Mouse (Mus musculus) large intestine, adult 2 months (tissue): ENCODE data around the gene C330021F23Rik. TPM values are rescaled to one million over a fixed set of nuclear protein-coding genes. Genes with fewer than 3 reads are reported as not detected.
A peak's percentile ranks its signal among the peaks of the same experiment; 100 is the strongest.

ENCODE experiments used
- DNase-seq: peaks from one replicate; pipeline ENCODE4 v3.0.0-alpha.2; 2012; ENCODE audit warnings: low read depth, low spot score
- WGBS: fragments of 180-500 bp; shearing (Covaris S2); methylation state at CpG from one replicate; pipeline ENCODE4 v1.1.7; 2018; 5-methylcytosine and 5-hydroxymethylcytosine counted together
- polyA plus RNA-seq: library from polyadenylated mRNA; depleted of rRNA; stranded (reverse); fragments of >200 nt; gene quantifications from 2 replicates; pipeline ENCODE4 v1.2.3, GENCODE M21; 2012

The C330021F23Rik gene
- polyA plus RNA-seq, 1 experiment = 4.0 TPM

- DNase-seq = no peak
- 90% methylated on average over 2 of the region's 2 CpGs for WGBS
These were observed 18.7 kb downstream of the C330021F23Rik start for GRCm38 (mm10) chr8:3586452-3586851.

DNA sequence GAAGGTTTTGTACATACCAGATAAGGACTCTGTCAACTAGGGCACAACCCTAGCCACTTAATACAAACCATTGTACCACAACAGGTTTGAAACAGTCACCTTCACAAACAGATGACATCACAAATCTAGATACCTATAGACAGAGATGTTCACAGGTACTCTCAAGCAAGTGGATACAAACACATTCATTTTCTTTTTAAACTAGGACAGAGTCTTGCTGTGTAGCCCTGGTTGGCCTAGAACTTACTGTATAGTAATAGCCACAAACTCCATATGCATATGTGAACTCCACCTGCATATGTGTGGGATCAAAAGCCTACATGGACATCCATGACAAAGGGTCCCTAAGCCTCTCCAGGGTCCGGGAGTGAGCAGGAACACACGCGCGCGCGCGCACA is 19.2 kb downstream of the C330021F23Rik start, which contains the start of gene Camsap3:
Camsap3 (plus strand) TSS at position 301 of the 398 bp plus-strand sequence.
- DNase-seq = no peak

GRCm38 (mm10) chr8:3587391-3588257 is 19.8 kb downstream of the C330021F23Rik start:
- DNase-seq = no peak
- 2% methylated on average over 77 of the region's 77 CpGs for WGBS

More for the DNA sequence above, 19.2 kb downstream of the C330021F23Rik start, which contains the start of gene Camsap3:
- WGBS = 8% methylated on average over 7 of the region's 7 CpGs

DNA sequence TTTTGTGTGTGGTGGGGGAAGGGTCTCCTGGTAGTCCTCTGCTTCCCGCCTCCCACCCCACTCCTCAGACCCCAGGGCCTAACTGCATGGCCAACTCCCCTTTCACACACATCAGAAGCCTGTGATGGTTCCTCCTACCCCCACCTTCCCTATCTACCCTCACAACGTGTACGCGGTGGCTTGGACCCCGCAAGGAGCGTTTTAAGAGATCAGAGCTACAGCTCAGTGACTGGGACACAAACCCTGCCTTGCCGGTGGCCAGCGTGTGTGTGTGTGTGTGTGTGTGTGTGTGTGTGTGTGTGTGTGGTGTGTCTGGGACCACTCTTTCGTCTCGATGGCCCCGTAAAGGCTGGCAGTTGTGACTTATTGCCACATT is 20.5 kb downstream of the C330021F23Rik start:
- WGBS = 4% methylated on average over 11 of the region's 11 CpGs
- DNase-seq = no peak

DNA sequence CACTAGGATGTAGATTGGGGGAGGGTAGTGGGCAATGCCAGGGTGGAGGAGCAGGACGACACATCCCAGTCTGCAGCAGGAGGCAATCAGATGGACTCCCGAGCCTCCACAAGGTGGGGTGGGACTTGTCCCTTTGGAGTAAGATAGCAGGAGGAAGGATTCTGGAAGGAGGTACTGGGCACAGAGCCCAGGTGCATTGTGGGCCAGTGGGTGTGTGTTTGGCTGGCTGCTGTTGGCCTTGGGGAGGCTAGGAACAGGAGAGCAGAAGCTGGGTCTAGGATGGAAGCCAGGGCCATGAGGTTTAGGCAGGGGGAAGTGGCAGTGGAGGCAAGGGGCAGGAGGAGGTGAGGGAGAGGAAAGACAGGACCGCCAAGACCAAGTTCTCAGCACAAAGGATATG is 25.7 kb downstream of the C330021F23Rik start:
- 40% methylated on average over 3 of the region's 3 CpGs for WGBS
- no peak for DNase-seq

DNA sequence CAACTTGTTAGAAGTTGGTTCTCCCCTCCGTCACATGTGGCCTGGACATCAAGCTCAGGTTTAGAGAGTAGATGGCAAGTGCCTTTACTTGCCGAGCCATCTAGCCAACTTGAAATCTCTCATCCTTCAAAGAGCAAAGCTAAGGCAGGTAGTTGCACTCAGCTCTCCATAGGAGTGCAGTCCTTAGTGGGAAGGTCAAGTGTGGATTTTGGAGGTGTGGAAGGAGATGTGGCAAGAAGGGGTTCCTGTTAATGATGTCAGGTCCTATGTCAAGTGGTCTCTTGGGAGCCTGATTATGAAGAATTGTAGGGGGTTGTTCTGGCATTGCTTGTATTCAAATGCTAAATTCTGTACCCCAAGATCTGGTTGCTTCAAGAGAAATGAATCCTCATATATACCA is 26.7 kb downstream of the C330021F23Rik start:
- 76% methylated on average over 2 of the region's 2 CpGs for WGBS
- DNase-seq = no peak

GRCm38 (mm10) chr8:3598054-3598453 is 30.3 kb downstream of the C330021F23Rik start:
- no peak for DNase-seq
- WGBS = 73% methylated on average over 3 of the region's 3 CpGs

DNA sequence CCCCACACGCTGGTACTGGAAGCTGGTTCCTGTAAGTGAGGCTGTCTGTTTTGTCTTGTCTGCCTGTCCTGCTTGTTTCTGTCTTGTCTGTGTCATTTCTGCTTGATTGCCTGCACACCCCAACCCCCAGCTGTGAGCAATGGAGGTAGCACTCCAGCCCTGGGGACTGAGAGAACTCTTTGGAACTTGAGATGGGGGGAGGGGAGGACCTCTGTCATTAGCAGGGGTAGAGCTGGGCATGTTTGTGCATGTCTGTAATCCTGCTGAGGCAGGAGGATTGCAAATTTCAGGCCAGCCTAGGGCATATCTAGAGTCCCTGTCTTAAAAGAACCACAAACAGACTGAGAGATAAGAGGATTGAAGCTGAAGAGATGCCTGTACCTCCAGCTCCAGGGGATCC is 31.4 kb downstream of the C330021F23Rik start:
- DNase-seq = no peak
- 95% methylated on average over 1 of the region's 1 CpGs for WGBS

GRCm38 (mm10) chr8:3600401-3600800 is 32.6 kb downstream of the C330021F23Rik start:
- 81% methylated on average over 6 of the region's 6 CpGs for WGBS
- DNase-seq = no peak

GRCm38 (mm10) chr8:3603439-3603838 is 35.6 kb downstream of the C330021F23Rik start:
- no peak for DNase-seq
- WGBS = 80% methylated on average over 13 of the region's 13 CpGs

- DNase-seq = no peak
- 47% methylated on average over 16 of the region's 16 CpGs for WGBS
These were observed 38.8 kb downstream of the C330021F23Rik start for GRCm38 (mm10) chr8:3606593-3606992.

DNA sequence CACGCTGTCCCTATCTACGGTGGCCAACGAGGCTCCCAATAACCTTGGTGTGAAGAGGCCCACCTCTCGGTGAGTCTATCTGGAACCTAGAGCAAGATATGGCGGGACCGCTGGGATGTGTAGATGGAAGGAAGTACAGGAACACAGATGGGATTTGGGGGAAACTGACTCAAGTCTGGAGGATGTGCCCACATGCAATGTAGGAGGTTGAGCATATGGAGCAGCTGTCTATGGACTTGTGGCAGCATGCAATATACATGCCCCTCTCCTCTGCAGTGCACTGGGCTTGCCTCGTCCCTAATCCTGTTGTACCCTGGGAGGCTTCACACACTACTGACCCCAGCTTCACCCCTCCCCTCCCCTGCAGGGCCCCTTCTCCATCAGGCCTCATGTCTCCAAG is 40.0 kb downstream of the C330021F23Rik start:
- DNase-seq = no peak
- 85% methylated on average over 7 of the region's 7 CpGs for WGBS

- DNase-seq = no peak
- WGBS = 55% methylated on average over 12 of the region's 12 CpGs
These were observed 41.4 kb downstream of the C330021F23Rik start for GRCm38 (mm10) chr8:3609046-3609815.

DNA sequence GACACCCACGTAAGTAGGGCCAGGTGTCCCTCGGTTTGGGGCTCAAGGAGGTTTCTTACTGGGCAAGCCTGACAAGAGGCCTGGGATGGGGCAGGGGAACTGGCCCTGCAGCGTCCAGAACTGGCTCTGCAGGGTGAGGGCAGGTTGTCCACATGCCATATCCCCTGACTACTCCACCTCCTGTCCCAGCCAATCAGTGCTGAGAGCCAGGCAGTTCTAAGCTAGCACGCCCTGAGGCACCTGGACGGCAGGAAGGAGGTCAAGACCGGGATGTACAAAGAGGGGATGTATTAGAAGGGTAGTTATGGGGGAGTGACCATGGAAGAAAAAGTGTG is 42.0 kb downstream of the C330021F23Rik start:
- DNase-seq = no peak
- WGBS = 64% methylated on average over 6 of the region's 6 CpGs

DNA sequence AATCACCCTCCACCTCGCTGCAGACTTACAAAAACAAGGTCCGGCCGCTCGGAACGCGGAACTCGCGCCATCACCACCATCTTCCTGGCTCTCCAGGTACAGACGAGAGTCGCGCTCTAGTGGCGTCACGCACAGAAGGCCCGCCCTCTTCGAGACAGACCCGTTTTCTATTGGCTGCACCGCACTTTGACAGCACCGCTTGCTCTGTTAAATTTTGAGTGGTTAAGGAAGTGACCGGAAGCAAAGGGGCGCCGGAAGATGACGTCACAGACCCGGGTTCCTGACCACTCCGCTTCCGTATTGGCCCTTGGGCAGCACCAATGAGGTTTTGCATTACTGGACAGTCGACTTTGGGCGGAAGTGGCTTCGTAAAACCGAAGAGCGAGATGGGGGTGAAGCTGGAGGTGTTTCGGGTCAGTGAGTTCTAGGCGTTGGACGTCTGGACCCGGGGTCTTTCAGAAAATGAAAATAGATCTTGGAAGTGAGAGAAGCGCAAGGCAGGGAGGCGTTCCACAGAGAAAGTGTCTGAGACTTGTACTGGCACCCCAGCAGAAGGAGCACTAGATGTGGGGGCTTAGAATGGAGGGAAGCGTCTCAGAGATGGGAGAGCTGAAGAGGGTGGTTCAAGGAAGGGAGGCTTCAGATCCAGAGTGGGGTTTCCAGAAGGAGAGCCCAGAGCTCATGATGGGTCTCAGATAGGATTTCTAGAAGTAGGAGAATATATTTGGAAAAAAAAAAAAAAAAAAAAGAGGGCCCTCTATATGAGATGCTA is 53.6 kb downstream of the C330021F23Rik start, which contains the start of the genes Xab2 and Pet100:
Xab2 (minus strand) TSS at position 118 of the 772 bp plus-strand sequence.
Pet100 (plus strand) TSS at position 350 of the 772 bp plus-strand sequence.
- under 1% methylated on average over 37 of the region's 37 CpGs for WGBS
- DNase-seq = peak; percentile 99

DNA sequence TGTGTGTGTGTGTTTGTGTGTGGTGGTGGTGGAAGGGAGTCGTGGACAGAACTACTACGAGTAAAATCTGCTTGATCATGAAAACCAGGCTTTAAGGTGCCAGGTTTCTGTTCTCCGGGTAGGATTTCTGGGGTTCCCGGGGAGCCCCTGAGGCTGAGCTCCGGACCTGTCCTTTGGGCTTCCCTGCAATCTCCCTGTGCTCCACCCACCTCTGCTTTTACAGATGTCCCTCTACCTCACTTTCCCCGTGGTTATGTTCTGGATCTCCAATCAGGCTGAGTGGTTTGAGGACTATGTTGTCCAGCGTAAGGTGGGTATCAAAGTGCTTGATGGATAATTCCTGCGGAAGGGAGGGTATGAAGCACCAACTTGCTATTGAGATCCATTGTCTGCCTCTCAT is 54.3 kb downstream of the C330021F23Rik start:
- 63% methylated on average over 8 of the region's 8 CpGs for WGBS

GRCm38 (mm10) chr8:3625445-3625844 is 57.7 kb downstream of the C330021F23Rik start, which contains the start of gene Pcp2:
Gene Pcp2 (minus strand): TSS chr8:3625545.
- DNase-seq = no peak
- WGBS = 84% methylated on average over 1 of the region's 1 CpGs

More for the DNA sequence above, 54.3 kb downstream of the C330021F23Rik start:
- DNase-seq = no peak

DNA sequence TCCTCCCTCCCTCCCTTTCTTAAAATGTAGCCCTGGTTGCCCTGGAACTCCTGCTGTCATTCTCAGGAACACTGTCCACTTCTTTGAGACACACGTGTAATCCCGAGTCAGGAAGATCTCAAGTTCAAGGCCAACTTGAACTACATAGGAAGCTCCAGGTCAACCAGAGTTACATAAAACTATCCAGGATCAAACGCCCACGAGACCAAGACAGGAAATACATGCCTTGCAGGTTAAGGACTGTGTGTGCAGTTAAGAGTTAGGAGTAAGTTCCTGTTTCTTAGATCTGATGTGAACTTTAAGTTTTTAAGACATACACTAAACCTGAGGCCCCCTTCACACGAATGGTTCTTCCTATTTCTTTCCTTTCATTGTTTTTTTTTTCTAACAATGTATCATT is 59.2 kb downstream of the C330021F23Rik start:
- WGBS = 37% methylated on average over 5 of the region's 5 CpGs
- DNase-seq = no peak

- 26% methylated on average over 5 of the region's 5 CpGs for WGBS
- DNase-seq = no peak
These were observed 60.2 kb downstream of the C330021F23Rik start for GRCm38 (mm10) chr8:3628014-3628413.
